Mouse (Mus musculus): Measurements from ENCODE around the gene Rims1. TPM values are rescaled to one million over a fixed set of nuclear protein-coding genes. Genes with fewer than 3 reads are reported as not detected.

Gene Rims1
- total RNA-seq, 2 experiments from 2014 or later, result 337 to 342 TPM

DNA sequence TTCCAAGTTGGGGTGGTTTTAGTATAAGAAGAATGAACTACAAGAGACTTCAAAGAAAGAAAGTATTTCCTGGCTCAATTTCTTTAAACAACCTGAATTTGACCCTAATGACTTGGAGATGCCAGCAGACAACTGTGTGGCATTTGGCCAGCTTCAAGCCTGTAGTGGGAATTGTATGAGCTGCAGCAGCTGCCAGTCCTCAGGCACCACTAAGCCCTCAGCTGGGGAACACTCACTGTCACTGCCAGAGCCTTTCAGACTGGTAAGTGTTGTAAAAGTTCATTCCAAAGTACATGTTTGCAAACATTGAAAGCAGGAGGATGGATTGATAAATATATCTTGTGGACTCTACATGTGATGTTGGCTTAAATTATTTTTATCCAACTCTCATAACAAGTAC lies 211.0 kb downstream of the Rims1 start:
- DNase-seq (ENCODE audit: low spot score in 2 of 2), result no peak

DNA sequence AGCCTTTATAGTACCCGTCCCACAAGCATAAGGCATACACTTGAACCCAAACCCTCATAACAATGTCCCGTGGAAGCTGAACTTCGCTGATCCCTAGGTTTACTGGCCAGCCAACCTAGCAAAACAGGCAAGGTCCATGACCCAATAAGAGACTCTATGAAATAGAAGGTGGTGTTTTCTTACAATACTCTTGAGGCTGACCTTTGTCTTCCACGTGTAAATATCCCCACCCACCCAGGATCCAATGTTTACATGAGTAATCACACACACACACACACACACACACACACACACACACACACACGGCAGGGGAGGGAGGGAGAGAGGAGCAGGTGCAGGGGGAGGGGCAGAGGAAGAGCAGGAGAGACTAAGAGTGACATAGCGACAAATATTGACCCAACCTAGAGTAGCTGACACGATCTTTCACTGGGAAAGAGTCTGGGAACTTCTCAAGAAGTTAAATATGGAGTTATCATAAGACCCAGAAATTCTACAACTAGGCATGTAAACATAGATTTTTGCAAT lies 217.9 kb downstream of the Rims1 start:
- DNase-seq (ENCODE audit: low spot score in 2 of 2), result no peak

DNA sequence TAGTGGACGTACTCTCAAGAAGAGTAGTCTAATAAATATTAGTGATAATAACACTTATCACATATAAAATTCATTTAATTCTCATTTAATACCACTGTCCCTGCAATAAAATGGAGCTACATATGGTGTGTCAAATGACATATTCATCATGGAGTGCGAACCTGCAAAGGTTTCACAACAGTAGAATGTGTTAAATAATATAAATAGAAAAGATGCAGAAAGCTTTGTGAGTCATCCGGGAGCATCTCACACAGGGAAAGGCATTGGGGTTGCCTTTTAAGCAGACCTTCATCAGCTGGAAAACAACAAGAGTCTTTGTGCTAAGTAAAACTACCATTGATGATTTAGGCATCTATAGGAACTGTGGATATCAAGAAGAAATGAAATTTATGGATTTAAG lies 220.2 kb downstream of the Rims1 start:
- DNase-seq (ENCODE audit: low spot score in 2 of 2), result no peak

DNA sequence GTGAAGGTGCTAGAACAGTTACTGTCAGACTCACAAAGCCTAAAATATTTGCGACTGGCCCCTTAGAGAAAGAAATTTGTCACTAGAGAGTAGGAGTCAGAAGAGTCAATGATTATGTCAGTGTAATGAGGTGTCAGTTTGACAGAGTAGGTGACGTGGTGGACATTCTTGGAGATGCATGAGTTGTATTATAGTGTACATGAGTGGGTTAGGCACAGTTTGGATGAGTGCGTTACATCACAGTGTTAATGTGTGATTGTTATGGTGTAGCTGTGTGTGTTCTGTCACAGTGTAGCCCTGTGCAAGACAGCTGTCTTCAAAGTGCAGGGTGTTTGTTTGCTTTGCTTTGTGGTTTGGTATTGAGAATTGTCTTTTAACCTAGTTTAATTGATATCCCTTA lies 226.3 kb downstream of the Rims1 start:
- no peak for DNase-seq (ENCODE audit: low spot score in 2 of 2)

- DNase-seq (ENCODE audit: low spot score in 2 of 2), result no peak
These were observed 233.1 kb downstream of the Rims1 start for GRCm38 (mm10) chr1:22572720-22573119.

DNA sequence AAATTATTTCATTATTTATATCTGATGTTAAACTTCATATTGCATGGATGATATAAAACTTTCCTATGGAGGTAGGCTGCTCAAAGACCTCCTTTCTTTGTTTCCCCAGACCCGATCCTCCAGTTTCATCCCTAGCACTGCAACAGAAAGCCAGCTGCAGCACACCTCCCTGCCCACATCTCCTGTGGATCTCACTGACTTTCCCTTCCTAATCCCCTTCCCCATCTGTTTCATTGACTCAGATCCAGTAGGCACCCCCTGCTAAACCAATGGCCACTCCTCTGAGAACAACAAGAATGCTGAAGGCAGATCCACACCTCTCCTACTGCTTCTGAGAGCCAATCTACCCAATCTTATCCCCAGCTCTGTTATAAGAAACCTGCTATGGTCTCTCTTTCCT lies 259.5 kb downstream of the Rims1 start:
- DNase-seq (ENCODE audit: low spot score in 2 of 2), result no peak

DNA sequence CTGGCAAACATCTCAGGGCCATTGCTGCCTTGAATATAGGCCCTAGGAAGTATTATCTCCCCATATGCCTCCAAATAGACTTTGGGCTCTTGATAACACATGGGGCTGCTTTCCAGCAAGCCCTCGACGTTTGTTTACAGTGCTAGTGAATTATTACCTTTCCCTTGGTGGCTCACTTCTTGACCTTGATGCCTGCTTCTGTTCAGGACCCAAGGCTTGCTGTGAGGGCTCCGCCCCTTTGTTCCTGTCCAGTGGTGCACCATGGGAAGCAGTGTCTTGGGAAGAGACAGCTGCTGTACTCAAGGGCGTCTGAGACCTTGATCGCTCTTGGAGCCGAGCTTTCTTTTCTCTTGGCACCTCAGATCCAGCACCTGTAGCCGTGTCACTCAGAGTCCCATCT lies 267.7 kb downstream of the Rims1 start:
- DNase-seq (ENCODE audit: low spot score in 2 of 2), result no peak

DNA sequence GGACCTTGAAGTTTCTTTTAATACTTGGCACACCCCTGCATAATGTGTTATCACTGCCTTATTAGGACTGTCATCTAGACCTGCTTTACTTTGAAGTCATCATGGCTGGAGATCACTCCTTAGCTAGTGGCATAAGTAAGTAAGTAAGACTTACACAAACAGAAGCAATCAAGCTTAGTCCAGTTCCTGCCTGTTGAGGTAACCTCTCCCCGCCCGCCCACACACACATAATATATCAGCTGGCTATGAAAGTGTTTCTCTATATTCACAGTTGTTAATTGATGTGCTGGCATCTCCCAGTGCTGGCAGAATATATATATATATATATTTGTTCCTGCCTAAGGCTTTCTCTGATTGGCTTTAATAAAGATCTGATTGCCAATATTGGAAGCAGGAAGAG lies 269.0 kb downstream of the Rims1 start:
- no peak for DNase-seq (ENCODE audit: low spot score in 2 of 2)

- no peak for DNase-seq (ENCODE audit: low spot score in 2 of 2)
These were observed 270.7 kb downstream of the Rims1 start for GRCm38 (mm10) chr1:22535049-22535448.

GRCm38 (mm10) chr1:22533146-22534096 lies 272.4 kb downstream of the Rims1 start:
- DNase-seq (ENCODE audit: low spot score in 2 of 2), result peak; percentile 39 to 54

DNA sequence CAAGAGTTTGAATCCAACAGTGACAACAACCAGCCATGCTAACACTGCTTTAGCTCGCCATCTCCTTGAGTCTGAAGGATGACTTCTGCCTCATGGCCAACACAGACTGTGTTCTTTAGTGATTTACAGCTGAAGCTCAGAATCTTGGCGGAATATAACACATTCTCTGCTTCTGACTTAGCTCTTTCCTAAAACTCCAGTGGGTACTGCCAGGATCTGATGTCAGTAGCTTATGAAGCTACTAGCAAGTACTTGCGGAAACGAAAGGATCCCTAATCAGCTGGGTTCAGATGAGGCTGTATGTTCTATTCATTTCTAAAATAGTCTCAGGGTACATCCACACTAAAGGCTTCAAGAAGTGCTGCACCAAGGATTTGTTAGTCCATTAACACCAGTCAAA lies 290.7 kb downstream of the Rims1 start:
- DNase-seq (ENCODE audit: low spot score in 2 of 2), result no peak

DNA sequence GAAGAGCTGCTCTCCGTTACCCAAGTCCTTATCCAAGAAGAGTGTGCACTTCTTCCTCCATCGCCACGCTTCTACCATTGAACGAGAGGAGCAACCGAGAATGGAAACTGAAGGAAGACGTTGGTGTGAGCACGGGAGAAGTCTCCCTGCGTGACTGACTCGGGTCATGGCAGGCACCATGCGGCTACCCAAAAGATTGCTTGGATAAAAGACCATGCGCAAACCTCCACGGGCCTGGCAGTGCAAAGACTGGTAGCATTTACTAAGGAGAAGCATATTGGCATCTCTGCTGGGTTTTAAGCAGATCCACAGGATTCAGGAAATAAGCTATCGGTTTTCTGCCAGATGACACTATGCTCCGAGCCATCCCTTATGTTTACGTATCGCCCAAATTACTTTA lies 293.4 kb downstream of the Rims1 start:
- no peak for DNase-seq (ENCODE audit: low spot score in 2 of 2)

- DNase-seq (ENCODE audit: low spot score in 2 of 2), result no peak
These were observed 294.2 kb downstream of the Rims1 start for GRCm38 (mm10) chr1:22511614-22512013.

- no peak for DNase-seq (ENCODE audit: low spot score in 2 of 2)
These were observed 296.8 kb downstream of the Rims1 start for GRCm38 (mm10) chr1:22508735-22509615.

- DNase-seq (ENCODE audit: low spot score in 2 of 2), result no peak
These were observed 318.4 kb downstream of the Rims1 start for GRCm38 (mm10) chr1:22487270-22487864.

GRCm38 (mm10) chr1:22476220-22476619 lies 329.6 kb downstream of the Rims1 start:
- DNase-seq (ENCODE audit: low spot score in 2 of 2), result no peak

DNA sequence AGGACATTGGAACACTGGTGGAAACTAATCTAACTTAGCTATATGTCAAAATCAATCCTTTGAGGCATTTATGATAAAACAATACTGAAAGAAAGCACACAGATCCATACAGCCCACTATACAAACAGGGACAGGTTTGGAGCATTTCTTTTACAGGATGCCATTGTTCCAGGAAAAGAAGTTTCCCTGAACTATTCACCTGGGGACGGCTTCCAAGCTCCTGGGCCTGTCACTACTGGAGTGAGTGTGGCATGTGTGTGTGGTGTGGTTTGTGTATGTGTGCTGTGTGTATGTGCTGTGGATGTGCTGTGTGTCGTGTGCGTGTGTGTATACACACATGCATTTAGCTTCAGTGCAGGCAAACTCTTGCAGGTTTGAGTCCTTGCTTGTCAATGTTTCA lies 338.8 kb downstream of the Rims1 start:
- DNase-seq (ENCODE audit: low spot score in 2 of 2), result no peak

DNA sequence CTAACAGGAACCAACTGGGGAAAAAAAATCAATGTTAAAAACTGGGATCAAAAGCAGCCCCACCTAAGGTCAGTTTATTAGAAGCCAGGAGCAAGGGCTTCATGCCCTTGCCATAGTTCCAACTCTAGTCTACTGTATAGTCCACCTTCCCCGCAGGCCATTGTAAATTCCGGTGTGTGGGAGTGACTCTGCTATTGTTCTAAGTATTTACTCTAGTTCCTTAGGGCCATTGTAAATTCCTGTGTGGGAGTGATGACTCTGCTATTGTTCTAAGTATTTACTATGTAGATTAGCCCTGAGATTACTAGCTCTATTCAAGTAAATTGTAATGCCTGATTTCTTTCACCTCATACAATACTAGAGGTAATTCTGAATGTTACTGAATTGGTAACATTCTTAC lies 339.2 kb downstream of the Rims1 start:
- no peak for DNase-seq (ENCODE audit: low spot score in 2 of 2)

- no peak for DNase-seq (ENCODE audit: low spot score in 2 of 2)
These were observed 381.8 kb downstream of the Rims1 start for GRCm38 (mm10) chr1:22424020-22424419.

- DNase-seq (ENCODE audit: low spot score in 2 of 2), result no peak
These were observed 383.7 kb downstream of the Rims1 start for GRCm38 (mm10) chr1:22422102-22422501.

GRCm38 (mm10) chr1:22410173-22410572 lies 395.6 kb downstream of the Rims1 start:
- DNase-seq (ENCODE audit: low spot score in 2 of 2), result no peak

All from left cerebral cortex, adult 18-20 months (tissue).